Mouse (Mus musculus) hindbrain, embryonic 16.5 days (tissue): ENCODE measurements around the gene Cyba. TPM values are rescaled to one million over a fixed set of nuclear protein-coding genes. Genes with fewer than 3 reads are reported as not detected.

ENCODE experiments used
- ATAC-seq: fragments of 200-750 bp; cut with Nextera tagmentation; 2 replicates; pipeline ENCODE4 v1.8.0; 2017; ENCODE audit warnings: moderate TSS enrichment, moderate library complexity
- H3K27ac ChIP-seq: fragments of 300-500 bp; sonication (generic); 2 replicates; pipeline ENCODE4 v1.5.1; 2014; ENCODE audit warnings: low read depth, mild to moderate bottlenecking, control low read depth, low read length, moderate library complexity
- H3K27me3 ChIP-seq: fragments of 300-500 bp; sonication (generic); replicated peaks from 2 replicates; pipeline ENCODE4 v1.6.1; 2014; ENCODE audit warnings: low read length; ENCODE audit not compliant: control insufficient read depth, insufficient read depth
- H3K36me3 ChIP-seq: fragments of 300-500 bp; sonication (generic); 2 replicates; pipeline ENCODE4 v1.6.1; 2014; ENCODE audit warnings: mild to moderate bottlenecking, low read length, moderate library complexity, mixed read lengths; ENCODE audit not compliant: control insufficient read depth, insufficient read depth
- H3K4me1 ChIP-seq: fragments of 300-500 bp; sonication (generic); 2 replicates; pipeline ENCODE4 v1.6.1; 2014; ENCODE audit warnings: low read depth, low read length; ENCODE audit not compliant: control insufficient read depth, insufficient read depth
- H3K4me2 ChIP-seq: fragments of 300-500 bp; sonication (generic); 2 replicates; pipeline ENCODE4 v1.6.1; 2014; ENCODE audit warnings: mild to moderate bottlenecking, low read length, control low read depth, moderate library complexity
- H3K4me3 ChIP-seq: fragments of 300-500 bp; sonication (generic); 2 replicates; pipeline ENCODE4 v1.5.1; 2014; ENCODE audit warnings: mild to moderate bottlenecking, low read length, control low read depth, moderate library complexity
- H3K9ac ChIP-seq: fragments of 300-500 bp; sonication (generic); 2 replicates; pipeline ENCODE4 v1.6.1; 2014; ENCODE audit warnings: low read depth, mild to moderate bottlenecking, control low read depth, low read length, moderate library complexity
- H3K9me3 ChIP-seq: fragments of 300-500 bp; sonication (generic); 2 replicates; pipeline ENCODE4 v1.6.1; 2014; ENCODE audit warnings: mild to moderate bottlenecking, low read length, moderate library complexity; ENCODE audit not compliant: control insufficient read depth
- WGBS: fragments of 180-500 bp; shearing (Covaris S2); extraction: QIAGEN DNeasy Blood & Tissue Kit; methylation state at CpG from one replicate; pipeline ENCODE4 v1.1.7; 2014; 5-methylcytosine and 5-hydroxymethylcytosine counted together
- polyA plus RNA-seq: library from polyadenylated mRNA; unstranded; fragments of >200 nt; fragmentation: Nextera tagmentation; extraction: Ambion mirVana; gene quantifications from 2 replicates; pipeline ENCODE4 v1.2.1, GENCODE M21; 2015

Cyba gene
- polyA plus RNA-seq: 38.3 and 41.6 TPM in 2 replicates

- Histone ChIP-seq H3K9ac (peak within 1 kb of the TSS; percentile 65), H3K36me3 (peaks cover 31% of the 10 kb centered on the region), H3K27me3 (peaks cover 6% of the 10 kb centered on the region), H3K9me3 (peaks cover 3% of the 10 kb centered on the region; the same call in 1 of the 2 replicates), H3K27ac (no peak within 1 kb of the TSS), H3K4me1 (peaks cover 7% of the 10 kb centered on the region; the same call in 1 of the 2 replicates), H3K4me3 (peak within 1 kb of the TSS; percentile 38), H3K4me2 (peak within 1 kb of the TSS; percentile 64)
- WGBS: 6% methylated on average over 43 of the region's 45 CpGs
- 0 out of 2 replicates have a peak, but pooled peaks have one; percentile 55 for ATAC-seq
Observed at GRCm38 (mm10) chr8:122432443-122433268, at the start of gene Cyba. Gene Cyba (minus strand): TSS chr8:122432930.

GRCm38 (mm10) chr8:122482448-122482847 is 49.7 kb upstream of the Cyba start:
- Histone ChIP-seq H3K27ac (no peak overlapping the region), H3K27me3 (no peaks in the 10 kb centered on the region), H3K36me3 (peaks cover 51% of the 10 kb centered on the region), H3K4me2 (no peak overlapping the region), H3K4me3 (no peak overlapping the region), H3K9ac (no peak overlapping the region), H3K9me3 (no peaks in the 10 kb centered on the region), H3K4me1 (peaks cover under 1% of the 10 kb centered on the region; the same call in 1 of the 2 replicates)
- 94% methylated on average over 8 of the region's 8 CpGs for WGBS
- no peak for ATAC-seq

- ATAC-seq: peak; percentile 95
- Histone ChIP-seq H3K4me2 (peak within 1 kb of the TSS; percentile 98), H3K9ac (peak within 1 kb of the TSS; percentile 94), H3K4me1 (peaks cover 24% of the 10 kb centered on the region), H3K9me3 (no peaks in the 10 kb centered on the region), H3K4me3 (peak within 1 kb of the TSS; percentile 99), H3K27me3 (no peaks in the 10 kb centered on the region), H3K36me3 (peaks cover 19% of the 10 kb centered on the region), H3K27ac (peak within 1 kb of the TSS; percentile 87)
- under 1% methylated on average over 89 of the region's 103 CpGs for WGBS
Observed at GRCm38 (mm10) chr8:122475580-122476320, 43.0 kb upstream of the Cyba start, which contains the start of the genes Rnf166 and Ctu2. Gene Rnf166 (minus strand): TSS chr8:122476064. Gene Ctu2 (plus strand): TSS chr8:122476143.

- H3K27me3 ChIP-seq: no peaks in the 10 kb centered on the region
- peak overlapping the region; percentile 87 for H3K27ac ChIP-seq
- peaks cover 19% of the 10 kb centered on the region for H3K36me3 ChIP-seq
- H3K9ac ChIP-seq: peak overlapping the region; percentile 94
- ATAC-seq: no peak
- peaks cover 24% of the 10 kb centered on the region for H3K4me1 ChIP-seq
- peak overlapping the region; percentile 98 for H3K4me2 ChIP-seq
- H3K9me3 ChIP-seq: no peaks in the 10 kb centered on the region
- 14% methylated on average over 16 of the region's 16 CpGs for WGBS
- peak overlapping the region; percentile 99 for H3K4me3 ChIP-seq
Observed at GRCm38 (mm10) chr8:122474951-122475560, 42.3 kb upstream of the Cyba start.

- Histone ChIP-seq H3K27ac (no peak overlapping the region), H3K9me3 (no peaks in the 10 kb centered on the region), H3K4me2 (no peak overlapping the region), H3K36me3 (peaks cover 10% of the 10 kb centered on the region), H3K4me1 (peaks cover 24% of the 10 kb centered on the region), H3K9ac (no peak overlapping the region), H3K27me3 (no peaks in the 10 kb centered on the region), H3K4me3 (no peak overlapping the region)
- 95% methylated on average over 8 of the region's 8 CpGs for WGBS
- ATAC-seq: no peak
Observed at GRCm38 (mm10) chr8:122473911-122474421, 41.2 kb upstream of the Cyba start.

GRCm38 (mm10) chr8:122470691-122471090 is 38.0 kb upstream of the Cyba start:
- H3K4me2 ChIP-seq: no peak overlapping the region
- no peak for ATAC-seq
- no peak overlapping the region for H3K9ac ChIP-seq
- WGBS: 86% methylated on average over 5 of the region's 5 CpGs
- H3K4me3 ChIP-seq: no peak overlapping the region
- H3K27me3 ChIP-seq: no peaks in the 10 kb centered on the region
- H3K4me1 ChIP-seq: peaks cover 13% of the 10 kb centered on the region
- no peaks in the 10 kb centered on the region for H3K9me3 ChIP-seq
- H3K36me3 ChIP-seq: peaks cover 20% of the 10 kb centered on the region
- no peak overlapping the region for H3K27ac ChIP-seq

GRCm38 (mm10) chr8:122469965-122470364 is 37.2 kb upstream of the Cyba start:
- no peak overlapping the region for H3K27ac ChIP-seq
- H3K9ac ChIP-seq: no peak overlapping the region
- H3K27me3 ChIP-seq: no peaks in the 10 kb centered on the region
- H3K36me3 ChIP-seq: peaks cover 20% of the 10 kb centered on the region
- H3K9me3 ChIP-seq: no peaks in the 10 kb centered on the region
- H3K4me3 ChIP-seq: no peak overlapping the region
- H3K4me2 ChIP-seq: no peak overlapping the region
- 84% methylated on average over 9 of the region's 10 CpGs for WGBS
- peaks cover 11% of the 10 kb centered on the region for H3K4me1 ChIP-seq
- no peak for ATAC-seq

- Histone ChIP-seq H3K4me2 (no peak overlapping the region), H3K9ac (no peak overlapping the region), H3K36me3 (peaks cover 20% of the 10 kb centered on the region), H3K9me3 (no peaks in the 10 kb centered on the region), H3K4me3 (no peak overlapping the region), H3K27me3 (no peaks in the 10 kb centered on the region), H3K27ac (no peak overlapping the region), H3K4me1 (peaks cover 5% of the 10 kb centered on the region)
- no peak for ATAC-seq
- 82% methylated on average over 6 of the region's 6 CpGs for whole genome bisulfite sequencing
Observed at GRCm38 (mm10) chr8:122469407-122469806, 36.7 kb upstream of the Cyba start.
